Mouse (Mus musculus): Measurements from ENCODE around the gene Grin2a. TPM values are rescaled to one million over a fixed set of nuclear protein-coding genes. Genes with fewer than 3 reads are reported as not detected.

Grin2a gene
- polyA plus RNA-seq, 1 experiment from 2014 or later: 0.30 TPM

DNA sequence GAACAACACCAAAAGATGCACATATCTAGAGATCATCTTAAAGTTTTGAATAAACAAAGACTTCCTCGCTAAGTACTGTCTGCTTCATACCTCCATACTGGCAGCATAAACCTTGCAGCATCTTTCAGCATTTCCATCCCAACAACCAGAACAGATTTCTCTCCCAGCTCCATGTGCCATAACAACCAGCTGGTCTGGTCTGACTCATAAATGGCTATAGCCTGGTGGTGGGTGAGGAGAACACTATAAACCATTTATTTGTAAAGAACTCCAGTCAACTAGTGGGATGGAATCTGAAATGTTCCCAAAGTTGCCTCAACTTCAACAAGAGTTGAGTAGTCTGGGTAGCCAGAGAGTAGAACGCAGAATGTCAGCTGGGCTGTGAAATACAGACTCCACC, 202.4 kb downstream of the Grin2a start:
- 97% methylated on average over 2 of the region's 2 CpGs for WGBS

DNA sequence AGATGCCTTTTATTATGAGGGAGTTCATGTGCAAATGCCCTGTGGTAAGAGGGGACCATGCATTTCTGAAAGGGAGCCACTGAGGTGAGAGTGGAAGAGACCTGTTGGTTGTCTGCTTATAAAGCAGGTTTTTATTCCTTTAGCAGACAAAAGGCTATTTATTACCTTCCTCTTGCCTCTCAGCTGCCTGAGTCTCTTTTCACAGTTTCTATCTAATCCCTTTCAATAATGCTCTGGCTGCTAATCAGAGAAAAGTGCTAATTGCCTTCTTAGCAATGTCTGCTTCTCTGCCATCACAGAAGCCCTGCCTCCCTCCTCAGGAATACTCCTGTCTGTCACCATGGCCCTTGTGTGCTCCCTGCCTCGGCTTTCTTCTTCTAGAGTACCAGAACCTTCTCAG, 209.1 kb downstream of the Grin2a start:
- Histone ChIP-seq H3K4me1 (replicated peaks) (no peaks in the 10 kb centered on the region), H3K4me3 (replicated peaks) (no peak overlapping the region), H3K27ac (no peak overlapping the region), H3K36me3 (no peaks in the 10 kb centered on the region), H3K9ac (replicated peaks) (no peak overlapping the region), H3K4me2 (no peak overlapping the region), H3K27me3 (no peaks in the 10 kb centered on the region), H3K9me3 (no peaks in the 10 kb centered on the region)
- 8% methylated on average over 1 of the region's 1 CpGs for WGBS
- no peak for ATAC-seq (ENCODE audit: insufficient number of reproducible peaks, insufficient read depth, low FRiP score, low TSS enrichment, low read depth)

More for the DNA sequence above, 202.4 kb downstream of the Grin2a start:
- Histone ChIP-seq H3K4me3 (replicated peaks) (no peak overlapping the region), H3K9me3 (no peaks in the 10 kb centered on the region), H3K4me2 (no peak overlapping the region), H3K27ac (no peak overlapping the region), H3K36me3 (no peaks in the 10 kb centered on the region), H3K9ac (replicated peaks) (no peak overlapping the region), H3K27me3 (no peaks in the 10 kb centered on the region), H3K4me1 (replicated peaks) (no peaks in the 10 kb centered on the region)
- no peak for ATAC-seq (ENCODE audit: insufficient number of reproducible peaks, insufficient read depth, low FRiP score, low TSS enrichment, low read depth)

DNA sequence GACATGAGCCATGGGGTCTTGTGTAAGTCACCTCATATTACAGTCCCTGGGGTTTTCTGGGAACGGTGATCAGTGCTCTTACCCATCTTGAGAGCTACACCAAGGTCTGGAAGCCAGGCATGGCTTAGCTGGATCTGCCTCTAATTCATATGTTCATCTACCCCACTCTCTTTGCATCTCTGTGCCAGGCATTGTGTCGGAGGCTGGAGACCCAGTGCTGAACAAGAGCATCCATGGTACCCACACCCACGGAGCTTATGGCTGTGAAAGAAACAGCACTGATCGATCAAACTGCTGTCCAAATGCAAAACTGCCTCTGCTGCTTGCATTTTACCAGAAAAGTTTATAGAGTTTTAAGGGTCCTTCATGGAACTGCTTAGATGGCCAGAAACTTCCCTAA, 209.5 kb downstream of the Grin2a start:
- Histone ChIP-seq H3K4me3 (replicated peaks) (no peak overlapping the region), H3K9me3 (no peaks in the 10 kb centered on the region), H3K27ac (no peak overlapping the region), H3K36me3 (no peaks in the 10 kb centered on the region), H3K4me2 (no peak overlapping the region), H3K27me3 (no peaks in the 10 kb centered on the region), H3K9ac (replicated peaks) (no peak overlapping the region), H3K4me1 (replicated peaks) (no peaks in the 10 kb centered on the region)
- ATAC-seq (ENCODE audit: insufficient number of reproducible peaks, insufficient read depth, low FRiP score, low TSS enrichment, low read depth): no peak
- 89% methylated on average over 4 of the region's 4 CpGs for WGBS

DNA sequence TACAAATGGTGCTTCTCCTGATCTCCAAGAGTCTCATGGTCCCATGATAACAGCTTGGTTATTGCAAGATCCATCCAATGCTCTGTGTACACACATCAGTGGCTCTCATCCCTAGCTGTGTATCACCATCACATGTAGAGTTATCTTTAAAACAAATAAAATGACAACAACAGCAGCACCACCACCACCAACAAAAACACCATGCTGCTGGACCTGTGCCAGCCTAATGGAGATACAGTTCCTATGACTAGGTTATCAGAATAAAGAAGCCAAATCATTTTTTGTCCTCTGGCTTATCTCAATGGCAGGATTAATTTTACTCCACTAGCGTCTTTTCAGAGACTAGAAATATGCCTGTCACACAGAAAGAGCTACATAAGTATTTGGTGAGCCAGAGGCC, 226.4 kb downstream of the Grin2a start:
- no peaks in the 10 kb centered on the region for H3K4me1 ChIP-seq (replicated peaks)
- 65% methylated on average over 1 of the region's 1 CpGs for WGBS

DNA sequence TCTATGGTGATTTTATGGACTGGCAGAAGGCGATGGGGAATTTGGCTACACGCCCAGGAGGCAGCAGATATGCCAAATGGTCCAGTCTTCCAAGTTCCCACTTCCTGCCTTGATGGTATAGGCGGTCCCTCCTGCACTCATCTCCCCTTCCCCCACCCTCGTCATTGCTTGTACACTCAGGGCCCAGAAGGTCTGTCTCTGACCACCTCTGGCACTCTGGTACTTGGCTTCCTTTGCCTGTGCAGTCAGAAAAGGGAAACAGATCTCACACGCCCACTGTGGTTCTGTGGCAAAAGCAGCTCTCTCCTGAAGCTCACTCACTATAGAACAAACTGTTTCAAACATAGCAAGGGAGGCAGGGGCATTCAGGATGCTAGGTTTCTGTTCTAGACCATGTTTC, 227.0 kb downstream of the Grin2a start:
- H3K27ac ChIP-seq: no peak overlapping the region
- H3K9me3 ChIP-seq: no peaks in the 10 kb centered on the region
- no peak overlapping the region for H3K4me2 ChIP-seq
- no peak for ATAC-seq (ENCODE audit: insufficient number of reproducible peaks, insufficient read depth, low FRiP score, low TSS enrichment, low read depth)
- no peaks in the 10 kb centered on the region for H3K4me1 ChIP-seq (replicated peaks)
- no peak overlapping the region for H3K9ac ChIP-seq (replicated peaks)
- WGBS: 64% methylated on average over 5 of the region's 5 CpGs
- H3K36me3 ChIP-seq: no peaks in the 10 kb centered on the region
- H3K27me3 ChIP-seq: no peaks in the 10 kb centered on the region
- no peak overlapping the region for H3K4me3 ChIP-seq (replicated peaks)

More for the DNA sequence above, 226.4 kb downstream of the Grin2a start:
- no peaks in the 10 kb centered on the region for H3K27me3 ChIP-seq
- H3K4me2 ChIP-seq: no peak overlapping the region
- no peak for ATAC-seq (ENCODE audit: insufficient number of reproducible peaks, insufficient read depth, low FRiP score, low TSS enrichment, low read depth)
- no peaks in the 10 kb centered on the region for H3K9me3 ChIP-seq
- H3K36me3 ChIP-seq: no peaks in the 10 kb centered on the region
- H3K27ac ChIP-seq: no peak overlapping the region
- no peak overlapping the region for H3K4me3 ChIP-seq (replicated peaks)
- H3K9ac ChIP-seq (replicated peaks): no peak overlapping the region

DNA sequence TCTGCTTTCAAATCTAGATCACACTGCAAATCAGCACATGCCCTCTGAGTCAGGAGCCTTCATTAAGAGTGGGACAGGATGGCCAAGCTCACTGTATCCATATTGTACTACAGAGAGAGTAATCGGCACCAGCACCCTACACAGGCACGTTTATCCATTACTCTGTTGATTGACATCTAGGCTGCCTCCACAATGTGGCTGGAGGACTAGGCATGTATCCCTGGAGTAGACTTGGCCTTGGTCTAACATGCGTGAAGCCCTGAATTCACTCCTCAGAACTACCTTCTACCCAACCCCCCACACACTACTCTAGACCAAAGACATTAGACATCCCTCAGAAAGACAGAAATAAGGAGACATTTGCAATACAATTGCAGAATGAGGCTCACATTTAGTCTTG, 227.4 kb downstream of the Grin2a start:
- no peak overlapping the region for H3K9ac ChIP-seq (replicated peaks)
- H3K36me3 ChIP-seq: no peaks in the 10 kb centered on the region
- no peak overlapping the region for H3K4me2 ChIP-seq
- 85% methylated on average over 3 of the region's 3 CpGs for WGBS
- no peak overlapping the region for H3K4me3 ChIP-seq (replicated peaks)
- H3K9me3 ChIP-seq: no peaks in the 10 kb centered on the region
- ATAC-seq (ENCODE audit: insufficient number of reproducible peaks, insufficient read depth, low FRiP score, low TSS enrichment, low read depth): no peak
- no peaks in the 10 kb centered on the region for H3K4me1 ChIP-seq (replicated peaks)
- no peaks in the 10 kb centered on the region for H3K27me3 ChIP-seq
- H3K27ac ChIP-seq: no peak overlapping the region

GRCm38 (mm10) chr16:9764086-9764485, 231.3 kb downstream of the Grin2a start:
- ATAC-seq (ENCODE audit: insufficient number of reproducible peaks, insufficient read depth, low FRiP score, low TSS enrichment, low read depth): no peak
- H3K4me1 ChIP-seq (replicated peaks): no peaks in the 10 kb centered on the region

DNA sequence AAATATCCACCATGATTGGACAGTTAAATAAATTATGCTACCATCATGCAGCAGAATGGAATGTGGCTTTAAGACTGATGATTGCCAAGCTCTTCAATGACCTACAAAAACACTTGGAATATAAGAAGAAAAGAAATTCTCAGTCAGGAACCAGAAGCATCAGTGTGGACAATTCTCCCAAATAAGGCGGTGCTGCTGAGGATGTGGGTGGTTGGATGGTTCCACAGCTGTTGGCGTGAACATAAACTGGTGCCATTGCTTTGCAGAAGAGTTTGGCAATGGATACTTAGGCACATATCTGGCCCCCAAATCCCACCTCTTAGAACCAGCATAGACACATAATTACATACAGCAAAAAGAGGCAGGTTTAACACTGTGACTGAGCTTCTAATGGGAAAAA, 235.0 kb downstream of the Grin2a start:
- no peak overlapping the region for H3K9ac ChIP-seq (replicated peaks)
- 89% methylated on average over 2 of the region's 2 CpGs for WGBS
- H3K4me2 ChIP-seq: no peak overlapping the region

More at GRCm38 (mm10) chr16:9764086-9764485, 231.3 kb downstream of the Grin2a start:
- Histone ChIP-seq H3K27ac (no peak overlapping the region), H3K27me3 (no peaks in the 10 kb centered on the region), H3K9ac (replicated peaks) (no peak overlapping the region), H3K36me3 (no peaks in the 10 kb centered on the region), H3K4me2 (no peak overlapping the region), H3K4me3 (replicated peaks) (no peak overlapping the region), H3K9me3 (no peaks in the 10 kb centered on the region)
- 88% methylated on average over 2 of the region's 2 CpGs for WGBS

DNA sequence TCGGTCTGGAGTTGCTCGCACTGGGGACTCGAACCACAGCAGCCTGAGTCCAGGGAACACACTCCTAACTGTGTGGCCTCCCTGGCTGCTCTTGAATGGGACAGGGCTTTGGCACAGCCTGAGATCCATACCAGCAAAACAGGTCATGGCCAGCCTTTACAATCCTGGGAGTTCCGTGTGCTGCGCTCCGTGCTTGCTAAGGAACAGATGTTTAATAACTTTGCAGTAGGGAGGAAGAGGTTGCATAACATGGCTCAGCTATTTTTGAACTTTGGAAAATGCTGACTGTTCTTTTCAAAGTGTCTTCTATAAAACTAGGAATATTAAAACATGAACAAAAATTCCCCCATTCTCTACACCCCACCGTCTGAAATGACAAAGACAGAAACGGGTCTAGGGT, 238.5 kb downstream of the Grin2a start:
- Histone ChIP-seq H3K4me2 (no peak overlapping the region), H3K27ac (no peak overlapping the region), H3K9me3 (no peaks in the 10 kb centered on the region), H3K27me3 (no peaks in the 10 kb centered on the region), H3K4me3 (replicated peaks) (no peak overlapping the region), H3K36me3 (no peaks in the 10 kb centered on the region), H3K4me1 (replicated peaks) (no peaks in the 10 kb centered on the region), H3K9ac (replicated peaks) (no peak overlapping the region)
- WGBS: 84% methylated on average over 8 of the region's 8 CpGs
- ATAC-seq (ENCODE audit: insufficient number of reproducible peaks, insufficient read depth, low FRiP score, low TSS enrichment, low read depth): no peak

More for the DNA sequence above, 235.0 kb downstream of the Grin2a start:
- Histone ChIP-seq H3K27me3 (no peaks in the 10 kb centered on the region), H3K9me3 (no peaks in the 10 kb centered on the region), H3K4me1 (replicated peaks) (no peaks in the 10 kb centered on the region), H3K27ac (no peak overlapping the region), H3K36me3 (no peaks in the 10 kb centered on the region), H3K4me3 (replicated peaks) (no peak overlapping the region)
- no peak for ATAC-seq (ENCODE audit: insufficient number of reproducible peaks, insufficient read depth, low FRiP score, low TSS enrichment, low read depth)

GRCm38 (mm10) chr16:9754061-9754460, 241.3 kb downstream of the Grin2a start:
- no peak overlapping the region for H3K4me3 ChIP-seq (replicated peaks)
- H3K9me3 ChIP-seq: no peaks in the 10 kb centered on the region
- H3K36me3 ChIP-seq: no peaks in the 10 kb centered on the region
- no peak overlapping the region for H3K27ac ChIP-seq
- no peak overlapping the region for H3K4me2 ChIP-seq
- no peak overlapping the region for H3K9ac ChIP-seq (replicated peaks)
- no peak for ATAC-seq (ENCODE audit: insufficient number of reproducible peaks, insufficient read depth, low FRiP score, low TSS enrichment, low read depth)
- H3K4me1 ChIP-seq (replicated peaks): no peaks in the 10 kb centered on the region
- 90% methylated on average over 5 of the region's 5 CpGs for WGBS
- H3K27me3 ChIP-seq: no peaks in the 10 kb centered on the region

DNA sequence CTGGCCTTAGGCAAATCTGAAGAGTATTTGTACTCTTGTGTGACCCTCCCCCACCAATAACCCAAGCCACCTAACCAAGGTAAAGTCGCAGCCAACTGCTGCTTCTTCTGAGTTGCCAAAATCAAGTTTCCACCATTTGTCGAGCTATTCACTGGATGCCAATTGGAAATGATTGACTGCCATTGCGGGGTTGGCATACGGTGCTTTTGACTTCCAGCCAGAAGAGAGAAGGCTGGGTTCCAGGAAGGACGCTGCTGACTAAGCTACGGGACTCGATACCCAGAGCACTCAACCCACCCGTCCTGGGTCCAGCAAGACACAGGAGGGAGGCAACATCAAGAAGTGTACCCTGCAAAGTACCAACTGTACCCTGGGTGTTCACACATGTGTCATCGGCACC, 242.3 kb downstream of the Grin2a start:
- Histone ChIP-seq H3K4me2 (no peak overlapping the region), H3K9me3 (no peaks in the 10 kb centered on the region), H3K36me3 (no peaks in the 10 kb centered on the region), H3K27ac (no peak overlapping the region), H3K4me3 (replicated peaks) (no peak overlapping the region), H3K27me3 (no peaks in the 10 kb centered on the region), H3K4me1 (replicated peaks) (no peaks in the 10 kb centered on the region), H3K9ac (replicated peaks) (no peak overlapping the region)
- WGBS: 90% methylated on average over 9 of the region's 9 CpGs
- no peak for ATAC-seq (ENCODE audit: insufficient number of reproducible peaks, insufficient read depth, low FRiP score, low TSS enrichment, low read depth)

GRCm38 (mm10) chr16:9752600-9752999, 242.8 kb downstream of the Grin2a start:
- 84% methylated on average over 8 of the region's 8 CpGs for WGBS
- Histone ChIP-seq H3K9ac (replicated peaks) (no peak overlapping the region), H3K27me3 (no peaks in the 10 kb centered on the region), H3K4me1 (replicated peaks) (no peaks in the 10 kb centered on the region), H3K4me2 (no peak overlapping the region), H3K4me3 (replicated peaks) (no peak overlapping the region), H3K9me3 (no peaks in the 10 kb centered on the region), H3K36me3 (no peaks in the 10 kb centered on the region), H3K27ac (no peak overlapping the region)
- ATAC-seq (ENCODE audit: insufficient number of reproducible peaks, insufficient read depth, low FRiP score, low TSS enrichment, low read depth): no peak
